Mouse (Mus musculus): ENCODE data around the gene Anxa7.

Anxa7 gene

DNA sequence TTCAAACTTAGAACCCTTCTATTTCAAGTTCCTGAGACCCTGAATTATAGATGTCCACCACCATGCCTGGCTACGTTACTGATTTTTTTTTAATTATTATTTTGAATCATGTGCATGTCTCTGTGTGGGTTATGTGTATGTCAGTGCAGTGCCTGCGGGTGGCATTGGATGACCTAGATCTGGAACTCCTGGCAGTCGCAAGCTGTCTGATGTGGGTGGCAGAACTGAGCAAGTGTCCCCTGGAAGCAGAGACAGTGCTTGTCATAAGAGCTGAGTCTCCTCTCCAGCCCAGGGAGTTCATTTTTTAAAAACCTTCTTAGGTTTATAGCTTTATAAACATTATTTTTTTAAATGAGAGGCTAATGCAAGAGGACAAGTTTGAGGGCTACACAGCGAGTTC lies 47.5 kb downstream of the Anxa7 start:
- DNase-seq (ENCODE audit: low read depth, low spot score): no peak

DNA sequence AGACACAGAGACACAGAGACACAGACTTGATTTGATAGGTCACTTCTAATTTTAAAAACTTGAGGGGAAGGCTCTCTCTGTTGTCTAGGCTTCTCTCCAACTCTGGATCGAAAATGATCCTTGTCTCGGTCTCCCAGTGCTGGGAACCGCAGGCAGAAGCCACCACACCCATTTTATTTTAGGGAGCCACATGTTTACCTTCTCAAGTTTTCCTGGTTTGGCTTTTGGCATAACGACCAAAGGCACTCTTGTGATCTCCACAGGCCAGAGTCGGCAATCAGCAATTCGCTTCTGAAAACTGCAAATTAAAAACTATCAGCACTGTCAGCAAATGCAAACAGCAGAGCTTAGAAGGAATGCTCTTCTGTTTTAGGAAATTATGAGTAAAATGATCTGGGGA lies 48.2 kb downstream of the Anxa7 start:
- no peak for DNase-seq (ENCODE audit: low read depth, low spot score)

DNA sequence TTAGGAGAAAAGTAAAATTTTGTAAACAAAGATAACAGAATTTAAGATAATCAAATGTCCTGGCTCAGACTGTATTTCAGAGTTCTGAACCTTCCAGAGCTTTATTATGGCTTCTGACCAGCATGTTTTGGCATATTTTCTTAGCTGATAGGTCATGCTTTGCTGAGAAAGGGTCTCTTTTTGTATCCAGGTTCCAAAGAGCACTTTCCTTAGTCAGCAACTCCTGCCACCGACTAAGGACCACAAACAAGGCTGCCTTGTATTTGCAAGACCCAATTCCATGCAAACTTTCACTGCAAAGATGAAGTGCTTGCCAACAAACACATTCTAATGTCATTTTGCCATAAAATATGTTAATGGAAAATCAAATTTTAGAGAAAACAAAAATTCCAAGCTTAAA lies 50.1 kb downstream of the Anxa7 start:
- DNase-seq (ENCODE audit: low read depth, low spot score): no peak

DNA sequence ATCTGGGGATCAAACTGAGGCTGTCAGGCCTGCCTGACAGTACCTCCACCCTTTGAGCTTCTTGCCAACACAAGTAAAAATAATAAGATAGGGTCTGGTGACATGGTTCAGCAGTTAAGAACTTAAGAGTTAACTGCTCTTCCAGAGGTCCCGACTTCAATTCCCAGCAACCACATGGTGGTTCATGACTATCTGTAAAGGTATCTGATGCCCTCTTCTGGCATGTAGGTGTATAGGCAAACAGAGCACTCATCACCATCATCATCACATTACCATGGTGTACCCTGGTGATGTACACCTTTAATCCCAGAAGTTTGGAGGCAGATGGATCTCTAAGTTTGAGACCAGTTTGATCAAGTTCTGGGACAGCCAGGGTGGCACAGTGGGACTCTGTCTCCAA lies 51.3 kb downstream of the Anxa7 start:
- DNase-seq (ENCODE audit: low read depth, low spot score): no peak

DNA sequence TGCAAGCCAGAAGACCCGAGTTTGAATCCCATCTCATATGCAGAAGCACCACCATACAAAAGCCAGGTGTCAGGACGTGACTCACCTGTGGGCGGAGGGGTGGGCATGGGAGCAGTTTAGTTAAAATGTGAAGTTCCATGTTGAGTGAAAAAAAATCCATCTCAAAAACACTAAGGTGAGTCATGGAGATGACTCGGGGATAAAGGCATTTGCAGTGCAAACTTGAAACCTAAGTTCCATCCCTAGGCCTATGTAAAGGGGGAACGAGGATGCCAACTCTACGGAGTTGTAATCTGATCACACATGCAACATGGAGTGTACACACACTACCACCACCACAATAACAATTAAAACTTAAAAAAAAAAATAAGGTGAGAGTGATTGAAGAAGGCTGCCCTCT lies 56.9 kb downstream of the Anxa7 start:
- no peak for DNase-seq (ENCODE audit: low read depth, low spot score)

DNA sequence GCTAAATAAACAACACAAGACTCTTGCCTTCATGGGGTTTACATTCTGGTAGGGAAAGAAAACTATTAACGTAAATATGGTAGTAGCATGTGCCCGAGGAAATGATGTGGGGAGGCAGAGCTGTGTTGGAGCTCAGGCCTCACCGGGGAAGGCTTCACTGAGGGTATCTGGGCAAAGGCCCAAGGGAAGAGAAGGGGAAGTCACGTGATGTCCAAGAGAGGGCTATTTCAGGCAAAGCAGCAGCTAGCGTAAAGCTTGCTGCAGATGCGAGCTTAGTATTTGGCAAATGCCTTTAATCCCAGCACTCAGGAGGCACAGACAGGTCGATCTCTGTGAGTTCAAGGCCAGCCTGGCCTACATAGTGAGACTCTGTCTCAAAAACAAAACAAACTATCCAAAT lies 57.7 kb downstream of the Anxa7 start:
- DNase-seq (ENCODE audit: low read depth, low spot score): no peak

Data from retina, adult 2 months (tissue).